Mouse (Mus musculus) liver, embryonic 11.5 days (tissue): ENCODE measurements around the gene Tti1. TPM values are rescaled to one million over a fixed set of nuclear protein-coding genes. Genes with fewer than 3 reads are reported as not detected.

Experiments used
- ATAC-seq: fragments of 200-750 bp; cut with Nextera tagmentation; replicated peaks from 2 replicates; pipeline ENCODE4 v1.8.0; 2017; ENCODE audit warnings: moderate number of reproducible peaks, mild to moderate bottlenecking, moderate TSS enrichment, moderate library complexity; ENCODE audit not compliant: low FRiP score
- DNase-seq: peaks from one replicate; pipeline ENCODE4 v3.0.0-alpha.2; 2017; ENCODE audit warnings: low spot score
- H3K27ac ChIP-seq: fragments of 300-500 bp; sonication (generic); 2 replicates; pipeline ENCODE4 v1.5.1; 2014; ENCODE audit warnings: mild to moderate bottlenecking, low read depth, low read length, control low read depth
- H3K27me3 ChIP-seq: fragments of 300-500 bp; sonication (generic); replicated peaks from 2 replicates; pipeline ENCODE4 v1.6.1; 2014; ENCODE audit warnings: low read length, mixed read lengths; ENCODE audit not compliant: control insufficient read depth, insufficient read depth
- H3K36me3 ChIP-seq: fragments of 300-500 bp; sonication (generic); 2 replicates; pipeline ENCODE4 v1.6.1; 2014; ENCODE audit warnings: mild to moderate bottlenecking, low read length, moderate library complexity, mixed read lengths; ENCODE audit not compliant: control insufficient read depth, insufficient read depth
- H3K4me1 ChIP-seq: fragments of 300-500 bp; sonication (generic); replicated peaks from 2 replicates; pipeline ENCODE4 v1.6.1; 2014; ENCODE audit warnings: low read length, mixed read lengths; ENCODE audit not compliant: control insufficient read depth, insufficient read depth
- H3K4me2 ChIP-seq: fragments of 300-500 bp; sonication (generic); 2 replicates; pipeline ENCODE4 v1.6.1; 2014; ENCODE audit warnings: mild to moderate bottlenecking, control low read depth, moderate library complexity
- H3K4me3 ChIP-seq: fragments of 300-500 bp; sonication (generic); 2 replicates; pipeline ENCODE4 v1.5.1; 2014; ENCODE audit warnings: low read depth, low read length, control low read depth
- H3K9ac ChIP-seq: fragments of 300-500 bp; sonication (generic); 2 replicates; pipeline ENCODE4 v1.6.1; 2014; ENCODE audit warnings: low read depth, low read length, control low read depth
- H3K9me3 ChIP-seq: fragments of 300-500 bp; sonication (generic); 2 replicates; pipeline ENCODE4 v1.6.1; 2016; ENCODE audit warnings: low read length, inconsistent platforms, mixed read lengths; ENCODE audit not compliant: control insufficient read depth
- WGBS: fragments of 180-500 bp; shearing (Covaris S2); extraction: QIAGEN DNeasy Blood & Tissue Kit; methylation state at CpG from one replicate; pipeline ENCODE4 v1.1.7; 2014; 5-methylcytosine and 5-hydroxymethylcytosine counted together
- polyA plus RNA-seq: library from polyadenylated mRNA; unstranded; fragments of >200 nt; fragmentation: Nextera tagmentation; extraction: Ambion mirVana; gene quantifications from 2 replicates; pipeline ENCODE4 v1.2.1, GENCODE M21; 2014

Tti1 gene
- polyA plus RNA-seq, 1 experiment from 2014 or later, result 30.2 TPM

GRCm38 (mm10) chr2:157979241-157979640, 49.0 kb downstream of the Tti1 start:
- peaks cover 22% of the 10 kb centered on the region for H3K27me3 ChIP-seq
- no peaks in the 10 kb centered on the region for H3K36me3 ChIP-seq
- no peak overlapping the region for H3K27ac ChIP-seq
- H3K4me1 ChIP-seq, result no peaks in the 10 kb centered on the region
- DNase-seq (no peak), ATAC-seq (no peak)
- H3K9ac ChIP-seq, result no peak overlapping the region
- H3K4me2 ChIP-seq, result no peak overlapping the region
- no peaks in the 10 kb centered on the region for H3K9me3 ChIP-seq
- WGBS, result 55% methylated on average over 5 of the region's 5 CpGs
- H3K4me3 ChIP-seq, result no peak overlapping the region

- DNase-seq, result no peak
- H3K4me1 ChIP-seq, result no peaks in the 10 kb centered on the region
- ATAC-seq, result no peak
- peaks cover 31% of the 10 kb centered on the region for H3K27me3 ChIP-seq
- 6% methylated on average over 7 of the region's 7 CpGs for WGBS
- no peak overlapping the region for H3K9ac ChIP-seq
- no peaks in the 10 kb centered on the region for H3K36me3 ChIP-seq
- no peak overlapping the region for H3K27ac ChIP-seq
- H3K4me3 ChIP-seq, result no peak overlapping the region
- H3K9me3 ChIP-seq, result no peaks in the 10 kb centered on the region
- no peak overlapping the region for H3K4me2 ChIP-seq
Measured at GRCm38 (mm10) chr2:157975595-157975994, 52.6 kb downstream of the Tti1 start.

- Histone ChIP-seq H3K4me1 (no peaks in the 10 kb centered on the region), H3K9me3 (no peaks in the 10 kb centered on the region), H3K36me3 (no peaks in the 10 kb centered on the region), H3K27me3 (peaks cover 31% of the 10 kb centered on the region), H3K27ac (no peak overlapping the region), H3K9ac (no peak overlapping the region), H3K4me3 (no peak overlapping the region), H3K4me2 (no peak overlapping the region)
- DNase-seq, result no peak
- WGBS, result 4% methylated on average over 23 of the region's 23 CpGs
- ATAC-seq, result no peak
Measured at GRCm38 (mm10) chr2:157974604-157975501, 53.4 kb downstream of the Tti1 start.

GRCm38 (mm10) chr2:157970669-157971068, 57.6 kb downstream of the Tti1 start:
- Histone ChIP-seq H3K4me3 (no peak overlapping the region), H3K9ac (no peak overlapping the region), H3K27me3 (peaks cover 23% of the 10 kb centered on the region), H3K36me3 (no peaks in the 10 kb centered on the region), H3K9me3 (no peaks in the 10 kb centered on the region), H3K4me1 (no peaks in the 10 kb centered on the region), H3K27ac (no peak overlapping the region), H3K4me2 (no peak overlapping the region)
- DNase-seq, result peak; percentile 52
- ATAC-seq, result no peak
- WGBS, result 4% methylated on average over 3 of the region's 3 CpGs

GRCm38 (mm10) chr2:157970124-157970523, 58.1 kb downstream of the Tti1 start:
- Histone ChIP-seq H3K4me2 (no peak overlapping the region), H3K4me3 (no peak overlapping the region), H3K27ac (no peak overlapping the region), H3K36me3 (no peaks in the 10 kb centered on the region), H3K4me1 (no peaks in the 10 kb centered on the region), H3K9ac (no peak overlapping the region), H3K9me3 (no peaks in the 10 kb centered on the region), H3K27me3 (peaks cover 18% of the 10 kb centered on the region)
- no peak for ATAC-seq
- 67% methylated on average over 6 of the region's 6 CpGs for WGBS
- no peak for DNase-seq

GRCm38 (mm10) chr2:157967856-157968255, 60.4 kb downstream of the Tti1 start:
- no peak overlapping the region for H3K4me2 ChIP-seq
- ATAC-seq (no peak), DNase-seq (no peak)
- H3K9me3 ChIP-seq, result no peaks in the 10 kb centered on the region
- H3K27ac ChIP-seq, result no peak overlapping the region
- no peaks in the 10 kb centered on the region for H3K27me3 ChIP-seq
- WGBS, result 19% methylated on average over 3 of the region's 3 CpGs
- no peaks in the 10 kb centered on the region for H3K4me1 ChIP-seq
- no peak overlapping the region for H3K9ac ChIP-seq
- no peaks in the 10 kb centered on the region for H3K36me3 ChIP-seq
- no peak overlapping the region for H3K4me3 ChIP-seq

GRCm38 (mm10) chr2:157957707-157958108, 70.5 kb downstream of the Tti1 start:
- Histone ChIP-seq H3K27me3 (no peaks in the 10 kb centered on the region), H3K36me3 (no peaks in the 10 kb centered on the region), H3K4me2 (no peak overlapping the region), H3K9ac (no peak overlapping the region), H3K9me3 (no peaks in the 10 kb centered on the region), H3K27ac (no peak overlapping the region), H3K4me1 (no peaks in the 10 kb centered on the region), H3K4me3 (no peak overlapping the region)
- DNase-seq, result no peak
- 17% methylated on average over 2 of the region's 2 CpGs for WGBS
- no peak for ATAC-seq

GRCm38 (mm10) chr2:157953978-157954377, 74.3 kb downstream of the Tti1 start:
- no peak overlapping the region for H3K9ac ChIP-seq
- 78% methylated on average over 5 of the region's 5 CpGs for WGBS
- no peak overlapping the region for H3K27ac ChIP-seq
- no peaks in the 10 kb centered on the region for H3K36me3 ChIP-seq
- H3K4me2 ChIP-seq, result no peak overlapping the region
- H3K4me3 ChIP-seq, result no peak overlapping the region
- ATAC-seq, result no peak
- no peaks in the 10 kb centered on the region for H3K27me3 ChIP-seq
- no peaks in the 10 kb centered on the region for H3K4me1 ChIP-seq
- H3K9me3 ChIP-seq, result no peaks in the 10 kb centered on the region
- no peak for DNase-seq
